Mouse (Mus musculus): ENCODE data around the gene Foxo3. TPM values are rescaled to one million over a fixed set of nuclear protein-coding genes. Genes with fewer than 3 reads are reported as not detected.

The Foxo3 gene
- polyA plus RNA-seq, 1 experiment from 2014 or later, result 22.9 TPM

- Histone ChIP-seq H3K9ac (replicated peaks; ENCODE audit: low read depth) (no peak overlapping the region), H3K36me3 (ENCODE audit: insufficient read depth, low read length) (no peaks in the 10 kb centered on the region), H3K9me3 (ENCODE audit: low read length) (no peaks in the 10 kb centered on the region), H3K27ac (ENCODE audit: low read length) (no peak overlapping the region), H3K4me3 (ENCODE audit: low read depth, low read length) (peak overlapping the region; percentile 14; the same call in 1 of the 2 replicates), H3K27me3 (replicated peaks; ENCODE audit: insufficient read depth, low read length) (no peaks in the 10 kb centered on the region), H3K4me2 (replicated peaks; ENCODE audit: low read depth, low read length) (peak overlapping the region; percentile 49), H3K4me1 (ENCODE audit: insufficient read depth, low read depth, low read length) (no peaks in the 10 kb centered on the region)
- DNase-seq (ENCODE audit: low spot score) (peak; percentile 69), ATAC-seq (peak; percentile 58; the same call in 1 of the 2 replicates)
- no peak for TF ChIP-seq EP300 (IDR thresholded peaks at IDR 0.05)
- TF ChIP-seq CTCF (IDR thresholded peaks at IDR 0.05), result peak; percentile 90
- WGBS, result 9% methylated on average over 20 of the region's 20 CpGs
Measured at GRCm38 (mm10) chr10:42307980-42308686, 31.6 kb upstream of the Foxo3 start.

DNA sequence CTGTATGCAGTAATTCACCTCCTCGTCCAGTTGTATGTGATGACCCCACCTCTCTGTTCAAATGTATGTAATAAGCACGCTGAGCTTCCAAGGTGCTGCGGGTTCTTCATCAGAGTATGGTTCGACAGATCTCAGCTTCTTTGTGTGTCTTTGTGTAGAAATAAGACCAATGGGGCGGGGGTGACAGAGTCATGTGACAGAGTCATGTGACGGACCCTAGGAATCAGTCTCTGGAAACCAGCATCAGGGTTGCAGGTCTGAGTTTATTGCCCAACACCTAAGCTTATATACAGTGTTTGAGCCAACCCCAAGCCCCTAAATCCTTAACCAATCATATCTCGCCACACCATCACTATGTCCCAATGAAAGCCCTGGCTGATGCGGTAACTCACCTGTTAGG is 29.9 kb upstream of the Foxo3 start:
- Histone ChIP-seq H3K4me2 (replicated peaks; ENCODE audit: low read depth, low read length) (no peak overlapping the region), H3K4me1 (ENCODE audit: insufficient read depth, low read depth, low read length) (no peaks in the 10 kb centered on the region), H3K36me3 (ENCODE audit: insufficient read depth, low read length) (no peaks in the 10 kb centered on the region), H3K9me3 (ENCODE audit: low read length) (no peaks in the 10 kb centered on the region), H3K27me3 (replicated peaks; ENCODE audit: insufficient read depth, low read length) (no peaks in the 10 kb centered on the region), H3K27ac (ENCODE audit: low read length) (no peak overlapping the region), H3K4me3 (ENCODE audit: low read depth, low read length) (no peak overlapping the region), H3K9ac (replicated peaks; ENCODE audit: low read depth) (no peak overlapping the region)
- ATAC-seq (no peak), DNase-seq (ENCODE audit: low spot score) (no peak)
- 89% methylated on average over 8 of the region's 8 CpGs for WGBS
- no peak for TF ChIP-seq EP300 (IDR thresholded peaks at IDR 0.05)
- TF ChIP-seq CTCF (IDR thresholded peaks at IDR 0.05), result no peak

- Histone ChIP-seq H3K36me3 (ENCODE audit: insufficient read depth, low read length) (no peaks in the 10 kb centered on the region), H3K27me3 (replicated peaks; ENCODE audit: insufficient read depth, low read length) (no peaks in the 10 kb centered on the region), H3K4me1 (ENCODE audit: insufficient read depth, low read depth, low read length) (no peaks in the 10 kb centered on the region), H3K9ac (replicated peaks; ENCODE audit: low read depth) (no peak overlapping the region), H3K27ac (ENCODE audit: low read length) (no peak overlapping the region), H3K4me2 (replicated peaks; ENCODE audit: low read depth, low read length) (no peak overlapping the region), H3K4me3 (ENCODE audit: low read depth, low read length) (no peak overlapping the region), H3K9me3 (ENCODE audit: low read length) (no peaks in the 10 kb centered on the region)
- ATAC-seq, result no peak
- no peak for DNase-seq (ENCODE audit: low spot score)
- 57% methylated on average over 4 of the region's 4 CpGs for WGBS
- TF ChIP-seq CTCF (IDR thresholded peaks at IDR 0.05) (no peak), EP300 (IDR thresholded peaks at IDR 0.05) (no peak)
Measured at GRCm38 (mm10) chr10:42300805-42301204, 24.2 kb upstream of the Foxo3 start.

- 48% methylated on average over 7 of the region's 7 CpGs for WGBS
- no peaks in the 10 kb centered on the region for H3K27me3 ChIP-seq (replicated peaks; ENCODE audit: insufficient read depth, low read length)
- no peak overlapping the region for H3K27ac ChIP-seq (ENCODE audit: low read length)
- no peak for ATAC-seq
- TF ChIP-seq EP300 (IDR thresholded peaks at IDR 0.05) (no peak), CTCF (IDR thresholded peaks at IDR 0.05) (no peak)
- no peaks in the 10 kb centered on the region for H3K4me1 ChIP-seq (ENCODE audit: insufficient read depth, low read depth, low read length)
- H3K9ac ChIP-seq (replicated peaks; ENCODE audit: low read depth), result no peak overlapping the region
- DNase-seq (ENCODE audit: low spot score), result no peak
- H3K36me3 ChIP-seq (ENCODE audit: insufficient read depth, low read length), result no peaks in the 10 kb centered on the region
- H3K4me2 ChIP-seq (replicated peaks; ENCODE audit: low read depth, low read length), result no peak overlapping the region
- no peaks in the 10 kb centered on the region for H3K9me3 ChIP-seq (ENCODE audit: low read length)
- no peak overlapping the region for H3K4me3 ChIP-seq (ENCODE audit: low read depth, low read length)
Measured at GRCm38 (mm10) chr10:42299967-42300366, 23.4 kb upstream of the Foxo3 start.

GRCm38 (mm10) chr10:42299426-42299825 is 22.9 kb upstream of the Foxo3 start:
- Histone ChIP-seq H3K36me3 (ENCODE audit: insufficient read depth, low read length) (no peaks in the 10 kb centered on the region), H3K4me1 (ENCODE audit: insufficient read depth, low read depth, low read length) (peaks cover 1% of the 10 kb centered on the region; the same call in 1 of the 2 replicates), H3K9me3 (ENCODE audit: low read length) (no peaks in the 10 kb centered on the region), H3K27ac (ENCODE audit: low read length) (no peak overlapping the region), H3K4me2 (replicated peaks; ENCODE audit: low read depth, low read length) (no peak overlapping the region), H3K27me3 (replicated peaks; ENCODE audit: insufficient read depth, low read length) (no peaks in the 10 kb centered on the region), H3K4me3 (ENCODE audit: low read depth, low read length) (no peak overlapping the region), H3K9ac (replicated peaks; ENCODE audit: low read depth) (no peak overlapping the region)
- TF ChIP-seq CTCF (IDR thresholded peaks at IDR 0.05) (no peak), EP300 (IDR thresholded peaks at IDR 0.05) (no peak)
- ATAC-seq (no peak), DNase-seq (ENCODE audit: low spot score) (no peak)
- 77% methylated on average over 6 of the region's 6 CpGs for WGBS

DNA sequence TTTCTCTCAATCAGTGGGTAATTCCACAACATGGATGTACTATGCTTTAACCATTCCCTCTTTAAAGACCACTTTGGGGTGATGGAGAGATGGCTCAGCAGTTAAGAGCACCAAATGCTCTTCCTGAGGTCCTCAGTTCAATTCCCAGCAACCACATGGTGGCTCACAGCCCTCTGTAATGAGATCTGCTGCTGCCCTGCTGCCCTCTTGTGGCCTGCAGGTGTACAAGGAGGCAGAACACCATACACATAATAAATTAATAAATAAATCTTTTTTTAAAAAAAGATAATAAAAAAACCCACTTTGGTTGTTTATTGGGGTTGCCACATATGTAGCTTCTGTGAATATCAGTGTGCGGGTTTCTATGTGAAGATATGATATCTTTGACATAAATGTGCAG is 21.4 kb upstream of the Foxo3 start:
- DNase-seq (ENCODE audit: low spot score) (no peak), ATAC-seq (no peak)
- H3K4me2 ChIP-seq (replicated peaks; ENCODE audit: low read depth, low read length), result no peak overlapping the region
- no peaks in the 10 kb centered on the region for H3K9me3 ChIP-seq (ENCODE audit: low read length)
- no peak overlapping the region for H3K9ac ChIP-seq (replicated peaks; ENCODE audit: low read depth)
- 81% methylated on average over 1 of the region's 1 CpGs for WGBS
- H3K27ac ChIP-seq (ENCODE audit: low read length), result no peak overlapping the region
- no peaks in the 10 kb centered on the region for H3K36me3 ChIP-seq (ENCODE audit: insufficient read depth, low read length)
- peak; percentile 62 for TF ChIP-seq CTCF (IDR thresholded peaks at IDR 0.05)
- no peak for TF ChIP-seq EP300 (IDR thresholded peaks at IDR 0.05)
- no peak overlapping the region for H3K4me3 ChIP-seq (ENCODE audit: low read depth, low read length)
- H3K4me1 ChIP-seq (ENCODE audit: insufficient read depth, low read depth, low read length), result peaks cover 4% of the 10 kb centered on the region; the same call in 1 of the 2 replicates
- no peaks in the 10 kb centered on the region for H3K27me3 ChIP-seq (replicated peaks; ENCODE audit: insufficient read depth, low read length)

Data from lung, postnatal 0 days (tissue).